Mouse (Mus musculus) kidney, postnatal 25 days (tissue): ENCODE measurements at regions not wholly inside any gene's neighbourhood (a gene's known extent, or its start where the extent isn't known, plus 50 kb on each side); places are given as distances from the start of the nearest gene placed in this dataset.

ENCODE experiments used
- DNase-seq, 2 experiments: peaks; one replicate each; pipeline ENCODE4 v3.0.0; 2021; ENCODE audit warnings: mixed read lengths in 2 of 2

- peak in 1 of 2 experiments; percentile 51 for DNase-seq
Observed at GRCm38 (mm10) chr2:30717566-30718328, 85.7 kb downstream of the 1700001O22Rik start.

GRCm38 (mm10) chr2:30716580-30717565 lies 86.6 kb downstream of the 1700001O22Rik start:
- DNase-seq: peak; percentile 83 to 92

DNA sequence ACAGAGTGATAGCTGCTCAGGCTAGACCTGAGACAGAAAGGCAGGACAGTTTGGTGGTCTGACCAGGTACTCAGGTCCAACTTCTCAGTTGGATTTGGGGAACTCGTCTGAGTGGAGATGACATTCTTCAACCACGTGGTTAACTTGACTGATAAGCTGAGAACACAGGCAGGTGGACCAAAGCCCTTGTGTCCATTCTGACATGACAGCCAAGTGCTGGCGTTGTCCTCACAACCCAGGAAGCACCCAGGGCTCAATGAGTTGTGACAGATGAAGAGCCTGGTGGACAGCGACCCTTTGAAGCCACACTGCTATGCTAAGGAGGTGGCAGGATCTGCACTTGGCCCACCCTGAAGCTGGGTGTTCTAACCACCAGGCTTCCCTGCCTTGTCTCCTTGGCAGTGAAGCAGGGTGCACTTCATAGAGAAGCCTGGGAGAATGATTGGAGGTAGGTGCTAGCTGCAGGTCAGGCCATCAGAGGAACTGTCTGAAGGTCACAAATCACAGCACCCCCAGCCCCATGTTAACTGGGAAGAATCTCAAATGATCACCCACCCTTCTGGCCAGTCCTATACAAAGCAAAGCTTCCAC lies 87.6 kb downstream of the 1700001O22Rik start:
- DNase-seq: peak in 1 of 2 experiments; percentile 38

DNA sequence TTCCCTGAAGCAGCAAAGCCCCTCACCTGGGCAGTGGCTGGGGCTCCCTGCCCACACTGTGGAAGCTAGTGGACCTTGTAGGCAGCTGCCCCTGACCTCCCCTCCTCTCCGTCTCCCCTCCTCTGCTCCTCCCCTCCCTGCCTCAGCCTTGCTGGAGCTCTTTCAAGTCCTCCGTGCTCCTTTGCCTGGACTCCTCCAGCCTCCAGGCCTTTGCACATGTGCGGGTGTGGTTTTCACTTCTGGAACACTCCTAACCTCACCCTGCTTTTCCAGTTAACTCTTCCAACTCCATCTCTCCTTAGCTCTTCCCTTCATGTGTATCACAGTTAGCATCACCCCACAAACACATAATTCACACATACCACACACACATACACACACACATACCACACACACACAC lies 89.9 kb downstream of the 1700001O22Rik start:
- DNase-seq: peak; percentile 54 to 85

- DNase-seq: peak in 1 of 2 experiments; percentile 55
Observed at GRCm38 (mm10) chr2:30712841-30713401, 90.5 kb downstream of the 1700001O22Rik start.

- peak; percentile 92 to 97 for DNase-seq
Observed at GRCm38 (mm10) chr2:30711853-30712498, 91.5 kb downstream of the 1700001O22Rik start.

- DNase-seq: peak; percentile 34 to 74
Observed at GRCm38 (mm10) chr2:30711476-30711852, 92.0 kb downstream of the 1700001O22Rik start.

GRCm38 (mm10) chr2:30710895-30711294 lies 92.6 kb downstream of the 1700001O22Rik start:
- DNase-seq: peak in 1 of 2 experiments; percentile 34

GRCm38 (mm10) chr2:30709386-30709884 lies 94.0 kb downstream of the 1700001O22Rik start:
- DNase-seq: peak; percentile 69 to 89

GRCm38 (mm10) chr2:30708762-30709385 lies 94.6 kb downstream of the 1700001O22Rik start:
- DNase-seq: peak in 1 of 2 experiments; percentile 53

GRCm38 (mm10) chr2:30708001-30708683 lies 95.3 kb downstream of the 1700001O22Rik start:
- DNase-seq: peak; percentile 90 to 95

DNA sequence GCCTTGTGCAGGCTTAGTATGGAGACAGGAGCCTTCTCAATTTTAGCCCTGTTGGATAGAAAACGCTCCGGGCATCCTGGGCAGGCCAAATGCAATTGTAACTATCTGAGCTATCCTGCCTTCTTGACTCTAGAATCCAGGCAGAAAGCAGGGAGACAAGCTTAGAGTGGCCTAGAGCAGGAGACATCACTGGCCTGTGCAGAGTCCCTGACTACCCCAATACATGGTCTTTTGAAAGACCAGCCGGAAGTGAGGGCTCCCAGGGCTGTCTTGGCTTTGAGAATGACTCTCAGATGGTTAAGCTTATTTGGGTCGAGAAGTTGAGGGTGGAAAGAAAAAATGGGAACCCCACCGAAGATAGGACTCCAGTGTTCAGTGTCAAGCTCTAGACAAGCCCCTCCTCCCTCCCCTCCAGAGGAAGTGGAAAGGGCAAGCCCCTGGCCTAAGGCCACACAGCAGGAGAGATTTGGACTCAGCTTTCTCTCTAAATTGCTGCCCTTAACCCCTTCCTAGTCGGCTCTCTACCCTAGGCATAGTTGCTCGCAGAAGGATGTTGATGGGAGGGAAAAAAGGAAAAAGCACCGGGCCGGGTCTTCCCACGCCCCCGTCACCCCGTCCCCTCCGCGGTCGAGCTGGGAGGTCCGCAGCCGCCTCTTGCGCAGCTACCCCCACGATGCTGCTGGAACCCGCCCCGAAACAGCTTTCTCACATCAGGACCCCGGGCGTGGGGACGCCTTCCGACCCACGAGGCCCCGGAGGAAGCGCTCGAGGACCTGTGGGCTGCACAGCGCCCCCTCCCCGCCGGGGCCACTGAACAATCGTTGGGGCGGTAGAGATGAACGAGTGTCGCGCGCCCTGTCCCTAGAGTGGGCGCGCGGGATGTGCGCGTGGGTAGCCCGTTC lies 96.1 kb downstream of the 1700001O22Rik start:
- peak; percentile 81 to 91 for DNase-seq

DNA sequence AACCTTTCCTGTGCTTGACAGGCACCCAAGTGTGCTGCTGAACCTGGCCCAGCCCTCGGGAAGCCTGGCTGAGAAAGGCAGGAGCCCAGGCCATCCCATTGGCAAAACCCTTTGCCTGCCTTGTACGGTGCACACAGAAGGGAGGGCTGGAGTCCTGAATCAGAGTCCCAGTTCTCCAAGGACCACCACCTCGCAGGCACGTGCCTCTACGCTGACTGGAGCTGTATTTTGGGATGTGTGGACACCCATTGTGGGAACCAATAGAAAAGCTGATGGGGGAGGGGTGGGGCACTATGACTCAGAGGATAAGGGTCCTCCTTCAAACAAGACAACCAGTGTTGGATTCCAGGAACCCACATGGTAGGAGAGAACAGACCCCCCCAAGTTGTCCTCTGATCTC lies 97.4 kb downstream of the 1700001O22Rik start:
- DNase-seq: peak in 1 of 2 experiments; percentile 43

GRCm38 (mm10) chr2:30703308-30703707 lies 100.2 kb downstream of the 1700001O22Rik start:
- DNase-seq: no peak

- DNase-seq: no peak
Observed at GRCm38 (mm10) chr2:30702711-30703110, 100.8 kb downstream of the 1700001O22Rik start.

- DNase-seq: no peak
Observed at GRCm38 (mm10) chr2:30700890-30701289, 102.6 kb downstream of the 1700001O22Rik start.

- no peak for DNase-seq
Observed at GRCm38 (mm10) chr2:30700471-30700870, 103.0 kb downstream of the 1700001O22Rik start.

- DNase-seq: peak; percentile 91 to 92
Observed at GRCm38 (mm10) chr2:30699797-30700454, 103.5 kb downstream of the 1700001O22Rik start.
